Mouse (Mus musculus): ENCODE measurements around the gene Pygo2. TPM values are rescaled to one million over a fixed set of nuclear protein-coding genes. Genes with fewer than 3 reads are reported as not detected.

Pygo2 gene
- polyA plus RNA-seq, 1 experiment from 2014 or later, result 68.4 TPM

DNA sequence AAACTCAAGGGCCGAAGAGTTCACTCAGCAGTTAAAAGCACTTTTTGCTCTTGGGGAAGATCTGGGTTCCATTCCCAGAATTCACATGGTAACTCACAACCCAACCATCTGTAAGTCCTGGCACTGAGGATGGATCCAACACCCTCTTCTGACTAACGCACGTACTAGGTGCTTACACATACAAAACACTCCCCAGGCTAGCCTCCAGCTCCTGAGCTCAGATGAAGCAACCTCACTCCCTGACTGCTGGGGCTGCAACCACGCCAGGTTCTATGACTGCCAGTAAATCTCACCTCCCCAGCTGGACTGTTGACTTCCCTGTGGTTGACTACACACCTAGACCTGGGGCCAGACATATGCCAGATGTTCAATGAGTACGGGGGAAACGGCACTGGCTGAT, 23.1 kb upstream of the Pygo2 start:
- in situ Hi-C loops (cut with MboI; ENCODE audit: low pct_unique_long_range_greater_than_20kb), result no loop called here

DNA sequence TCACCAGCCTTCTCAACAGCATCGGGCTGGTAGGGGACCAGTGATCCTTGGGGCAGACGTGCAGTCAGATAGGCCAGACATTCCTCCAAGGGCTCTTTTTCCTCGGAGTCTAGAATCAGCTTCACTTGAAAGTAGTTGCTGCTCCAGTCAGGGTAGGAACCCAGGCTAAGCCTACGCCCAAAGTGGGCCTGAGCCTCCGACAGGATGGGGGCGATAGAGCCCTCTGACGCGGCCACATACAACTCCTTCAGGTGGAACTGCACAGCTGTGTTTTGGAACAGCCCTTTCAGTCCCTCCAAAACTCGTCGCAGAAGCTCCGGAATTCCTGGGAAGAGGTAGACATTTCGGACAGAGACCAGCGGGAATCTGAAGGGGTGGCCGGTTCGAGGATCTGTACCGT, 21.6 kb upstream of the Pygo2 start:
- CTCF ChIA-PET, result interaction anchor here (6.2 kb wide), 1 partner anchor 12 kb away, joined by 50 read pairs; the partner anchor contains the start of gene Zbtb7b
- DNase-seq (ENCODE audit: low read depth, low spot score) (no peak), ATAC-seq (no peak)
- POLR2A ChIA-PET, result interaction anchor here (0.9 kb wide), 1 partner anchor 8 kb away, joined by 5 read pairs; no protein-coding TSS in a partner anchor
- no peak for TF ChIP-seq CTCF (IDR thresholded peaks at IDR 0.05)
- no peaks in the 10 kb centered on the region for H3K27me3 ChIP-seq
- in situ Hi-C loops (cut with MboI; ENCODE audit: low pct_unique_long_range_greater_than_20kb), result no loop called here

More for the DNA sequence above, 23.1 kb upstream of the Pygo2 start:
- DNase-seq (ENCODE audit: low read depth, low spot score) (no peak), ATAC-seq (no peak)
- ChIA-PET POLR2A (interaction anchor here (1.6 to 1.7 kb wide), 2 partner anchors 11 kb away, joined by 4 read pairs; partner anchors contain the start of genes Cks1b and Shc1), CTCF (interaction anchor here (6.2 kb wide), 1 partner anchor 11 kb away, joined by 50 read pairs; the partner anchor contains the start of gene Zbtb7b)
- TF ChIP-seq CTCF (IDR thresholded peaks at IDR 0.05), result no peak
- H3K27me3 ChIP-seq, result no peaks in the 10 kb centered on the region

DNA sequence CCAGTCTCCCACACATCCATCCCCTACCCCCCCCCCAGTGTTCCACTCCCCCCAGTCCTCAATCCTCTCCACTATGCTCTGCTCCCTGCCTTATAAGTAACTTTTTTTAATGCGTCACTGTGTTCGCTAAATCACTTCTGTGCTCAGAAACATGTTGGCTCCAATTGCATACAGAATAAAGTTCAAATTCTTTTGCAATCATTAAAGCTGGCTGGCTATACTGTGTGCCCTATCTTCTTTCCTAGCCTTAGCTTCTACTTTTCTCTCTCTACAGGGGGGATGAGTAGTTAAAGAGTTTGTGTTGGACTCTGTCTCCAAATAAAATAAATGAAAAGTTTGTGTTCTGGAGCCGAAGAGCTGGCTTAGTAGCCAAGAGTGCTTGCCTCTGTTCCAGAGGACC, 20.3 kb upstream of the Pygo2 start:
- no peak for DNase-seq (ENCODE audit: low read depth, low spot score)
- H3K27me3 ChIP-seq, result no peaks in the 10 kb centered on the region
- POLR2A ChIA-PET, result interaction anchor here (1.1 to 3.5 kb wide), 4 partner anchors 10 to 18 kb away, joined by 3 to 17 read pairs (median 7); partner anchors contain the start of gene Zbtb7b
- no peak for TF ChIP-seq CTCF (IDR thresholded peaks at IDR 0.05)
- no peak for ATAC-seq
- in situ Hi-C loops (cut with MboI; ENCODE audit: low pct_unique_long_range_greater_than_20kb), result no loop called here
- CTCF ChIA-PET, result interaction anchor here (0.9 to 6.2 kb wide), 4 partner anchors 10 to 13 kb away, joined by 3 to 50 read pairs (median 4); partner anchors contain the start of gene Zbtb7b

DNA sequence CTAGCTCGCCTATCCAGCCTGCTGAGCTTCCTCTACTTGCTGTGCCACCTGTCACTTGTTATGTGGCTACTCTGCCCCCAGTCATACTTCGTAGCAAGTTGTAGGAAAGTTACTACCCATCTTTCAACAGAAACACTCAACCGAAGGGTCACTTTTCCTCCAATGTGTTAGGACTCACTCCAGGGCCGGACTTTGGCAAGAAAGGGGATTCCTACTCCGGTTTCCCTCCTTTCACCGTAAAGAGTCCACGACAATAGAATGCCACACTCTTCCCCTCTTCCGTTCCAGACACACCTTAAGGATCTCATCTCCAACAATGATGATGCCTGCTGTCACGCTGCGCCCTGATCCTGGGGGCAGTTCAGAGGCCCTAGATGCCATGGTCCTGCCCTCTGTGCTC, 19.1 kb upstream of the Pygo2 start:
- CTCF ChIA-PET, result interaction anchor here (1.7 to 6.2 kb wide), 3 partner anchors 11 to 46 kb away, joined by 4 to 50 read pairs (median 4); partner anchors contain the start of gene Zbtb7b
- ATAC-seq, result no peak
- H3K27me3 ChIP-seq, result no peaks in the 10 kb centered on the region
- POLR2A ChIA-PET, result interaction anchor here (1.1 to 3.5 kb wide), 3 partner anchors 12 to 19 kb away, joined by 5 to 17 read pairs (median 9); partner anchors contain the start of gene Zbtb7b
- in situ Hi-C loops (cut with MboI; ENCODE audit: low pct_unique_long_range_greater_than_20kb), result no loop called here
- TF ChIP-seq CTCF (IDR thresholded peaks at IDR 0.05), result no peak
- no peak for DNase-seq (ENCODE audit: low read depth, low spot score)

DNA sequence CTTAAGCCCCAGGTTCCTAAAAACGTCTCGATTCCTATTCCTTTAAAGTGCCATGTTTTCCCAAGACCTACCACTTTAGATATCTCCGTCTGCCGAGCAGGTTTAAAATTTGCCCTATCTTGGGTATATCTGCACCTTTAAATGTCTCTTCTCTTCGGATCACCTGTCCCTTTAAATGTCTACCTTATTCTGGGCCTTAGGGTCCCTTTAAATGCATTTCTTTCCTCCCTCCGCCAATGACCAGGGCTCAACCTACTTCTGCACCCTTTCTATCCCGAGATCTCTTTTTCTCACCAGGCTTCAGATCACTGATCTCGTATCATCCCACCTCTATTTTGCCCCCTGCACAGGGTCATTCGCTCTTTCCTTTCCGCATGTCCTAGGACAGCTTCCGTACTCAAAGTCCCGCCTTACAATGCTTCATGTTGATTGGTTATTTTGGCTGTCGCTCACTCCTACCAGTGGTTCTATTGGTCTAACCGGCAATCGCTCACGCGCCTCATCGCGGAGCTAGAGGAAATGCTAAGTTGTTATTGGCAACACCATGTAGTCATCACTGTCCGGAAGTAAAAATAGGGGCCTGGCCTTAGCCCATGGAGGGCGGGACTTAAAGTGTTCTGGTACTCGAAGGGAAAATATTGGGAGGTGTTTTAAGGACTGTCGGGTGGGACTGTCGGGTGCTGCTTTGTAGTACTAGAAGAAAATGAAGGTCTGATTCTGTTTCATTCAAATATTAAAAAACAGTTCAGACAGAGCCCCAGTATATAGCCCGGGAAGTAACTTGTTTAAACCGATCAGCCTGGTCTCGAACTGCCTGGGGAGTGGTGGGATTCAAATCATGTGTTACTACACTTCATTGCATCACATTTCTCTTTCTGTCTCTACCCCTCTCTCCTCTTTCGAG, 18.3 kb upstream of the Pygo2 start, which contains the start of gene Flad1:
Gene Flad1, minus strand, starts transcription at position 381 of the 904 bp plus-strand sequence.
- in situ Hi-C loops (cut with MboI; ENCODE audit: low pct_unique_long_range_greater_than_20kb), result no loop called here
- TF ChIP-seq CTCF (IDR thresholded peaks at IDR 0.05), result no peak
- no peaks in the 10 kb centered on the region for H3K27me3 ChIP-seq
- CTCF ChIA-PET, result interaction anchor here (0.6 to 1.7 kb wide), 5 partner anchors 9 to 93 kb away, joined by 3 to 9 read pairs (median 4); no protein-coding TSS in a partner anchor
- ATAC-seq, result peak; percentile 97
- peak; percentile 100 for DNase-seq (ENCODE audit: low read depth, low spot score)
- POLR2A ChIA-PET, result interaction anchor here (0.6 to 3.5 kb wide), 3 partner anchors 9 to 21 kb away, joined by 3 to 17 read pairs (median 4); partner anchors contain the start of genes Lenep and Zbtb7b

DNA sequence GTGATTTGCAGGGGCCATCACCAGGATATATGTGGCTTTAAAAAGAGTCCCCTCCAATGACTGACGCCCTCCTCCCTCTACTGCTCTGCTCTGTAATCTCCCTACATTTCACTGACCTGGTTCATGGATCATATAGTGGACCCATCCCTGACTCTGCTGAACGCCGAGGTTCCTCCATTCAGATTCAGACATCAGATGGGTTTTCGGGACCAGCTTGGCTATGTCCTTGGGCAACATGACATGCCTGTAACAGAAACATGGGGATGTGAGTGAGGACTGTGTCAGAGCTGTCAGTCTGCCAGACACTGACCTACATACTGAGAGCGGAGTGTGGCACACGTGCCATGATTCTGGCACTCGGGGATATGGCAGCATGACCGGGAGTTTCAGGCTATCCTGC, 13.9 kb upstream of the Pygo2 start:
- in situ Hi-C loops (cut with MboI; ENCODE audit: low pct_unique_long_range_greater_than_20kb), result no loop called here
- no peak for DNase-seq (ENCODE audit: low read depth, low spot score)

DNA sequence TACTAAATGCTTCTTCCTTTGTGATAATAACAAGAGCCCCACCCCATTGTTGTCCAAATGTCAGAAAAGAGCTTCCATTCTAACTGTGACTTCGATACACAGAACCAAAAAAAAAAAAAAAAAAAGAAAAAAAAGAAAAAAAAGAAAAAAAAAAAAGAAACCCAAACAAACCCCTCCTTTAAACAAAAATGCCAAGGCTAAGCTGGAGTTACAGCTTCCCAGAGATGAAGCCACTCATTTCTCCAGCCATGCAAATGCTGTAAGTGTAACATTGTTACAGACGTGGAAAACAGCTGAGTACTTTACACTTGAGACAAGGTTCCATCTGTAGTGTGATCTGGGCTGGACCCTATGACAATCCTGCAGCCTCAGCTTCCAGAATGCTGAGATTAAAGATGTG, 12.9 kb upstream of the Pygo2 start:
- ATAC-seq (no peak), DNase-seq (ENCODE audit: low read depth, low spot score) (no peak)
- TF ChIP-seq CTCF (IDR thresholded peaks at IDR 0.05), result no peak
- in situ Hi-C loops (cut with MboI; ENCODE audit: low pct_unique_long_range_greater_than_20kb), result no loop called here
- POLR2A ChIA-PET, result interaction anchor here (0.6 to 1.5 kb wide), 12 partner anchors 9 to 353 kb away, joined by 3 to 13 read pairs (median 4); partner anchors contain the start of genes Pbxip1, Pygo2 and Zbtb7b
- no peaks in the 10 kb centered on the region for H3K27me3 ChIP-seq
- CTCF ChIA-PET, result interaction anchor here (0.8 to 2.6 kb wide), 5 partner anchors 18 to 37 kb away, joined by 3 to 16 read pairs (median 4); partner anchors contain the start of gene Pbxip1

More for the DNA sequence above, 13.9 kb upstream of the Pygo2 start:
- no peak for TF ChIP-seq CTCF (IDR thresholded peaks at IDR 0.05)
- no peak for ATAC-seq
- no peaks in the 10 kb centered on the region for H3K27me3 ChIP-seq
- POLR2A ChIA-PET, result interaction anchor here (0.8 to 1.5 kb wide), 3 partner anchors 8 to 79 kb away, joined by 3 to 13 read pairs (median 5); partner anchors contain the start of gene Zbtb7b
- CTCF ChIA-PET, result interaction anchor here (2.6 kb wide), 1 partner anchor 20 kb away, joined by 16 read pairs; no protein-coding TSS in a partner anchor

DNA sequence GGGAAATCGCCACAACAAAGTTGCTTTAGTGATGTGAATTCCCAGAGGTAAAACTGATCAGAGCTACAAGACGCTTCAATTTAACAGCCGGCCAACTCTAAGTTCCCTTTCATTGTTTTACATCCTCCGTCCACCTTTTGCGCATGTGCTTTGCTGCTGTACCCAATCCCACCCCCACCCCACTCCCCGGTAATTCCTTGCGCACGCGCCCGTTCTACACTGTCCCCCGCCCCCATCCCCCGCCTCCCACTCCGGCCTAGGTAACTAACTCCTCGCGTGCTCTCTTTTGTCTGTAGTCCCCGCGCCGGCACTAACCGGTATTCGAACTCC, 12.2 kb upstream of the Pygo2 start:
- TF ChIP-seq CTCF (IDR thresholded peaks at IDR 0.05), result no peak
- ATAC-seq, result no peak
- DNase-seq (ENCODE audit: low read depth, low spot score), result no peak
- in situ Hi-C loops (cut with MboI; ENCODE audit: low pct_unique_long_range_greater_than_20kb), result no loop called here
- POLR2A ChIA-PET, result interaction anchor here (1.0 to 1.5 kb wide), 8 partner anchors 12 to 64 kb away, joined by 3 to 13 read pairs (median 4); partner anchors contain the start of genes Pbxip1, Pygo2 and Zbtb7b
- CTCF ChIA-PET, result interaction anchor here (1.2 to 2.6 kb wide), 4 partner anchors 18 to 36 kb away, joined by 3 to 16 read pairs (median 4); no protein-coding TSS in a partner anchor
- no peaks in the 10 kb centered on the region for H3K27me3 ChIP-seq

DNA sequence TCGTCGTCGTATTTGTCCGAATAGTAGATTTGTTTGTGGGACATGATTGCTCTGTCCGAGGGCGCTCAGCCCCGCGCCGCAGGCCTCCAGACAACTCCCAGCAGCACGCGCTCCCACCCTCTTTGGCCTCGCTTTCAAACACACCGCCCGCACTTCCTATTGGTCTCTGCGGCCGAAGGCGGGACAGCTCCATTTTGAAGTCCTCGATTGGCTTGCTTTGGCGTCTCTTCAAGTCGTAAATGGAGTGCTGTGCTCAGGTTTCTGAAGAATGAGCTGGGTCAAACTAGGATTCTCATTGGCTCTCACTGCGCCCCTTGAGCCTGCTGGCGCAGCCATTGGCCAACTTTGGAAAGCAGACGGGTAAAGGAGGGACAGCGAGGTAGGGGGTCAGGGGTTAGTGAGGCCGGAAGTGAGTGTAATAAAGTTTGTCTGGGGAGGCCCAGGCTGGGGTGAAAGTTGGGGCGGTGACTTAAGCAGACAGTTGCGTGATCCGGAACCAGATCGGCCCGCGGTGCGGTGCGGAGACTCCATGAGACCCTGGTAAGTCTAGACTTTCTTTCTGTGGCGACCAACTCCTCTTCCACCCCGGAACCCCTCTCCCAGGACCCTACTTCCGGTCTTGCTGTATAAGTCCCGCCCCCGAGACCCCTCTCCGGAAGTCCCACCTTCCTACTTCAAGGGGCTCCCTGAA, 11.7 kb upstream of the Pygo2 start, which contains the start of the genes Cks1b and Shc1:
Gene Cks1b, minus strand, starts transcription at position 214 of the 691 bp plus-strand sequence.
Gene Shc1, plus strand, starts transcription at position 274 of the 691 bp plus-strand sequence.
- TF ChIP-seq CTCF (IDR thresholded peaks at IDR 0.05), result no peak
- CTCF ChIA-PET, result interaction anchor here (1.4 to 2.6 kb wide), 4 partner anchors 19 to 63 kb away, joined by 3 to 16 read pairs (median 4); no protein-coding TSS in a partner anchor
- POLR2A ChIA-PET, result interaction anchor here (1.1 to 4.2 kb wide), 8 partner anchors 12 to 36 kb away, joined by 3 to 56 read pairs (median 7); partner anchors contain the start of genes Pbxip1, Pygo2 and Zbtb7b
- ATAC-seq, result peak; percentile 72
- DNase-seq (ENCODE audit: low read depth, low spot score), result peak; percentile 100
- no peaks in the 10 kb centered on the region for H3K27me3 ChIP-seq
- in situ Hi-C loops (cut with MboI; ENCODE audit: low pct_unique_long_range_greater_than_20kb), result no loop called here

Measured in Patski (cell line).